Mouse (Mus musculus): ENCODE data around the gene Hip1r. TPM values are rescaled to one million over a fixed set of nuclear protein-coding genes. Genes with fewer than 3 reads are reported as not detected.

Hip1r gene
- polyA plus RNA-seq, 1 experiment from 2014 or later: 34.3 TPM

GRCm38 (mm10) chr5:124021701-124022100 lies 48.3 kb downstream of the Hip1r start:
- Histone ChIP-seq H3K9ac (ENCODE audit: low read depth, low read length) (no peak overlapping the region), H3K4me3 (ENCODE audit: low read depth, low read length) (no peak overlapping the region), H3K4me1 (ENCODE audit: control insufficient read depth, insufficient read depth, low read length) (peaks cover 34% of the 10 kb centered on the region), H3K27ac (ENCODE audit: low read length) (no peak overlapping the region), H3K36me3 (ENCODE audit: control insufficient read depth, insufficient read depth, low read length) (no peaks in the 10 kb centered on the region), H3K9me3 (replicated peaks; ENCODE audit: control insufficient read depth, low read length, poor library complexity, severe bottlenecking) (no peaks in the 10 kb centered on the region), H3K4me2 (ENCODE audit: low read length) (no peak overlapping the region), H3K27me3 (ENCODE audit: control insufficient read depth, insufficient read depth, low read depth, low read length) (no peaks in the 10 kb centered on the region)
- WGBS: 61% methylated on average over 11 of the region's 11 CpGs
- no peak for ATAC-seq

- WGBS: 81% methylated on average over 7 of the region's 7 CpGs
- Histone ChIP-seq H3K36me3 (ENCODE audit: control insufficient read depth, insufficient read depth, low read length) (no peaks in the 10 kb centered on the region), H3K4me2 (ENCODE audit: low read length) (no peak overlapping the region), H3K27ac (ENCODE audit: low read length) (no peak overlapping the region), H3K9ac (ENCODE audit: low read depth, low read length) (no peak overlapping the region), H3K27me3 (ENCODE audit: control insufficient read depth, insufficient read depth, low read depth, low read length) (no peaks in the 10 kb centered on the region), H3K4me3 (ENCODE audit: low read depth, low read length) (no peak overlapping the region), H3K9me3 (replicated peaks; ENCODE audit: control insufficient read depth, low read length, poor library complexity, severe bottlenecking) (no peaks in the 10 kb centered on the region), H3K4me1 (ENCODE audit: control insufficient read depth, insufficient read depth, low read length) (peaks cover 32% of the 10 kb centered on the region)
- no peak for ATAC-seq
Observed at GRCm38 (mm10) chr5:124022365-124022764, 48.9 kb downstream of the Hip1r start.

GRCm38 (mm10) chr5:124024677-124025076 lies 51.2 kb downstream of the Hip1r start:
- WGBS: 25% methylated on average over 6 of the region's 6 CpGs
- Histone ChIP-seq H3K27me3 (ENCODE audit: control insufficient read depth, insufficient read depth, low read depth, low read length) (no peaks in the 10 kb centered on the region), H3K9me3 (replicated peaks; ENCODE audit: control insufficient read depth, low read length, poor library complexity, severe bottlenecking) (no peaks in the 10 kb centered on the region), H3K9ac (ENCODE audit: low read depth, low read length) (no peak overlapping the region), H3K4me3 (ENCODE audit: low read depth, low read length) (no peak overlapping the region), H3K27ac (ENCODE audit: low read length) (0 out of 2 replicates have a peak overlapping the region, but pooled peaks have one; percentile 12), H3K36me3 (ENCODE audit: control insufficient read depth, insufficient read depth, low read length) (no peaks in the 10 kb centered on the region), H3K4me2 (ENCODE audit: low read length) (no peak overlapping the region), H3K4me1 (ENCODE audit: control insufficient read depth, insufficient read depth, low read length) (peaks cover 38% of the 10 kb centered on the region)
- ATAC-seq: peak; percentile 63; the same call in 1 of the 2 replicates

GRCm38 (mm10) chr5:124025146-124025545 lies 51.7 kb downstream of the Hip1r start:
- no peak for ATAC-seq
- Histone ChIP-seq H3K4me1 (ENCODE audit: control insufficient read depth, insufficient read depth, low read length) (peaks cover 43% of the 10 kb centered on the region), H3K9ac (ENCODE audit: low read depth, low read length) (no peak overlapping the region), H3K4me3 (ENCODE audit: low read depth, low read length) (no peak overlapping the region), H3K9me3 (replicated peaks; ENCODE audit: control insufficient read depth, low read length, poor library complexity, severe bottlenecking) (no peaks in the 10 kb centered on the region), H3K27me3 (ENCODE audit: control insufficient read depth, insufficient read depth, low read depth, low read length) (no peaks in the 10 kb centered on the region), H3K36me3 (ENCODE audit: control insufficient read depth, insufficient read depth, low read length) (no peaks in the 10 kb centered on the region), H3K4me2 (ENCODE audit: low read length) (no peak overlapping the region), H3K27ac (ENCODE audit: low read length) (0 out of 2 replicates have a peak overlapping the region, but pooled peaks have one; percentile 12)
- WGBS: 31% methylated on average over 9 of the region's 9 CpGs

- Histone ChIP-seq H3K9me3 (replicated peaks; ENCODE audit: control insufficient read depth, low read length, poor library complexity, severe bottlenecking) (no peaks in the 10 kb centered on the region), H3K9ac (ENCODE audit: low read depth, low read length) (no peak overlapping the region), H3K27ac (ENCODE audit: low read length) (no peak overlapping the region; the same call in 1 of the 2 replicates), H3K4me2 (ENCODE audit: low read length) (no peak overlapping the region), H3K4me3 (ENCODE audit: low read depth, low read length) (no peak overlapping the region), H3K4me1 (ENCODE audit: control insufficient read depth, insufficient read depth, low read length) (peaks cover 46% of the 10 kb centered on the region), H3K27me3 (ENCODE audit: control insufficient read depth, insufficient read depth, low read depth, low read length) (no peaks in the 10 kb centered on the region), H3K36me3 (ENCODE audit: control insufficient read depth, insufficient read depth, low read length) (no peaks in the 10 kb centered on the region)
- ATAC-seq: no peak
- WGBS: 83% methylated on average over 15 of the region's 15 CpGs
Observed at GRCm38 (mm10) chr5:124025587-124026441, 52.4 kb downstream of the Hip1r start.

GRCm38 (mm10) chr5:124026568-124026967 lies 53.1 kb downstream of the Hip1r start:
- Histone ChIP-seq H3K9me3 (replicated peaks; ENCODE audit: control insufficient read depth, low read length, poor library complexity, severe bottlenecking) (no peaks in the 10 kb centered on the region), H3K4me2 (ENCODE audit: low read length) (no peak overlapping the region), H3K4me3 (ENCODE audit: low read depth, low read length) (no peak overlapping the region), H3K4me1 (ENCODE audit: control insufficient read depth, insufficient read depth, low read length) (peaks cover 46% of the 10 kb centered on the region), H3K27me3 (ENCODE audit: control insufficient read depth, insufficient read depth, low read depth, low read length) (no peaks in the 10 kb centered on the region), H3K27ac (ENCODE audit: low read length) (no peak overlapping the region; the same call in 1 of the 2 replicates), H3K36me3 (ENCODE audit: control insufficient read depth, insufficient read depth, low read length) (no peaks in the 10 kb centered on the region), H3K9ac (ENCODE audit: low read depth, low read length) (no peak overlapping the region)
- no peak for ATAC-seq
- 54% methylated on average over 5 of the region's 5 CpGs for WGBS

- H3K4me1 ChIP-seq (ENCODE audit: control insufficient read depth, insufficient read depth, low read length): peaks cover 46% of the 10 kb centered on the region
- no peaks in the 10 kb centered on the region for H3K36me3 ChIP-seq (ENCODE audit: control insufficient read depth, insufficient read depth, low read length)
- H3K9me3 ChIP-seq (replicated peaks; ENCODE audit: control insufficient read depth, low read length, poor library complexity, severe bottlenecking): no peaks in the 10 kb centered on the region
- 37% methylated on average over 19 of the region's 19 CpGs for WGBS
- ATAC-seq: no peak
- no peak overlapping the region for H3K4me3 ChIP-seq (ENCODE audit: low read depth, low read length)
- H3K9ac ChIP-seq (ENCODE audit: low read depth, low read length): no peak overlapping the region
- H3K27ac ChIP-seq (ENCODE audit: low read length): peak overlapping the region; percentile 23; the same call in 1 of the 2 replicates
- no peaks in the 10 kb centered on the region for H3K27me3 ChIP-seq (ENCODE audit: control insufficient read depth, insufficient read depth, low read depth, low read length)
- peak overlapping the region; percentile 78; the same call in 1 of the 2 replicates for H3K4me2 ChIP-seq (ENCODE audit: low read length)
Observed at GRCm38 (mm10) chr5:124027702-124028470, 54.5 kb downstream of the Hip1r start.

GRCm38 (mm10) chr5:124028680-124029079 lies 55.3 kb downstream of the Hip1r start:
- Histone ChIP-seq H3K4me2 (ENCODE audit: low read length) (peak overlapping the region; percentile 78; the same call in 1 of the 2 replicates), H3K9me3 (replicated peaks; ENCODE audit: control insufficient read depth, low read length, poor library complexity, severe bottlenecking) (no peaks in the 10 kb centered on the region), H3K27ac (ENCODE audit: low read length) (no peak overlapping the region; the same call in 1 of the 2 replicates), H3K4me3 (ENCODE audit: low read depth, low read length) (no peak overlapping the region), H3K9ac (ENCODE audit: low read depth, low read length) (no peak overlapping the region), H3K27me3 (ENCODE audit: control insufficient read depth, insufficient read depth, low read depth, low read length) (no peaks in the 10 kb centered on the region), H3K4me1 (ENCODE audit: control insufficient read depth, insufficient read depth, low read length) (peaks cover 44% of the 10 kb centered on the region), H3K36me3 (ENCODE audit: control insufficient read depth, insufficient read depth, low read length) (no peaks in the 10 kb centered on the region)
- ATAC-seq: no peak
- WGBS: 33% methylated on average over 7 of the region's 7 CpGs
